Mouse (Mus musculus): ENCODE measurements around the gene Fhod1. TPM values are rescaled to one million over a fixed set of nuclear protein-coding genes. Genes with fewer than 3 reads are reported as not detected.

Gene Fhod1
- polyA plus RNA-seq, 1 experiment: 19.0 TPM

DNA sequence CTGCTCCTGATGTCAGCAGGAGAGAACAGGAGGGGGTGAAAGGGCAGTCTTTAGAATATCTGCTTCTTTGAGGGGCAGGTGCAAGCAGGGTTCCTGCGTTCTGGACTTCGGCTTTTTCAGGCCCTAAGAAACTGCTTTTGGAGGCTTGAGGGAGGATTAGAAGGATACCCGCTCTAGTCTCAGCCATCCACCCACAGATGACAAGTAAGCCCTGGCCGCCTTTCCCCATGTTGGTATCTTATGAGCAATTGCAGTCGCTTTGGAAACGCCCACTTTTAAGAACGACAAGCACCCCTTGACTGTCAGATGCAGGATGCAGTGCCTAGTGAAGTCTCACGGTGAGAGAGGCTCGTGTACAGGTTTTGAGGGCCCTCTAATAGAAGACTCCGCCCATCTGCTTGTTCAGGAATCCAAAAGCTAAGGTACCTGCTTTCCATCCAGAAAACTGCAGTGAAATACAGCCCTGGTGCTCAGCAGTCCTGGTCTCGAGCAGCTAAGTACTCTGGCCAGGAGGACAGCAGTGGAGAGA is 29.0 kb downstream of the Fhod1 start:
- H3K36me3 ChIP-seq (ENCODE audit: control insufficient read depth, insufficient read depth): peaks cover 42% of the 10 kb centered on the region
- TF ChIP-seq MYOG (IDR thresholded peaks at IDR 0.05; ENCODE audit: control insufficient read depth in 1 of 3, insufficient read depth in 1 of 3, insufficient read length in 2 of 3, low read depth in 2 of 3) (no peak), MYOD1 (IDR thresholded peaks at IDR 0.05; ENCODE audit: control insufficient read depth in 1 of 3, insufficient read length in 2 of 3, low read depth in 2 of 3) (no peak), SRF (IDR thresholded peaks at IDR 0.05; ENCODE audit: control insufficient read depth, insufficient read length, low read depth) (no peak), POLR2A (IDR thresholded peaks at IDR 0.05; ENCODE audit: insufficient read length, low read depth) (no peak), TCF12 (IDR thresholded peaks at IDR 0.05; ENCODE audit: insufficient read depth, poor library complexity, severe bottlenecking) (no peak), MAX (IDR thresholded peaks at IDR 0.05; ENCODE audit: low read depth) (no peak), POLR2AphosphoS2 (IDR thresholded peaks at IDR 0.05; ENCODE audit: insufficient read length, low read depth) (no peak), CEBPB (IDR thresholded peaks at IDR 0.05; ENCODE audit: insufficient read depth, poor library complexity, severe bottlenecking) (no peak)
- H3ac ChIP-seq (ENCODE audit: control insufficient read depth, insufficient read length): no peak overlapping the region
- H3K4me2 ChIP-seq (ENCODE audit: low read depth): no peak overlapping the region
- no peaks in the 10 kb centered on the region for H3K27me3 ChIP-seq (ENCODE audit: control insufficient read depth, insufficient read depth, insufficient read length)
- H3K4me3 ChIP-seq: no peak overlapping the region
- no peaks in the 10 kb centered on the region for H3K79me2 ChIP-seq (ENCODE audit: control insufficient read depth, insufficient read depth)

- H3K36me3 ChIP-seq (ENCODE audit: control insufficient read depth, insufficient read depth): peaks cover 39% of the 10 kb centered on the region
- no peaks in the 10 kb centered on the region for H3K79me2 ChIP-seq (ENCODE audit: control insufficient read depth, insufficient read depth)
- no peak overlapping the region for H3ac ChIP-seq (ENCODE audit: control insufficient read depth, insufficient read length)
- H3K4me3 ChIP-seq: no peak overlapping the region
- no peaks in the 10 kb centered on the region for H3K27me3 ChIP-seq (ENCODE audit: control insufficient read depth, insufficient read depth, insufficient read length)
- TF ChIP-seq MYOD1 (IDR thresholded peaks at IDR 0.05; ENCODE audit: control insufficient read depth in 1 of 3, insufficient read length in 2 of 3, low read depth in 2 of 3): peak; percentile 58 to 83 (median 70)
- TF ChIP-seq MYOG (IDR thresholded peaks at IDR 0.05; ENCODE audit: control insufficient read depth in 1 of 3, insufficient read depth in 1 of 3, insufficient read length in 2 of 3, low read depth in 2 of 3): peak; percentile 39 to 91 (median 85)
- no peak for TF ChIP-seq REST (IDR thresholded peaks at IDR 0.05; ENCODE audit: insufficient read depth, insufficient read length)
- peak overlapping the region; percentile 26 for H3K4me2 ChIP-seq (ENCODE audit: low read depth)
These were observed 29.8 kb downstream of the Fhod1 start for GRCm38 (mm10) chr8:105317941-105318340.

- H3ac ChIP-seq (ENCODE audit: control insufficient read depth, insufficient read length): no peak overlapping the region
- peak; percentile 48 for TF ChIP-seq POLR2AphosphoS2 (IDR thresholded peaks at IDR 0.05; ENCODE audit: insufficient read length, low read depth)
- peak; percentile 9 for TF ChIP-seq POLR2A (IDR thresholded peaks at IDR 0.05; ENCODE audit: insufficient read length, low read depth)
- no peak for TF ChIP-seq E2F4 (IDR thresholded peaks at IDR 0.05; ENCODE audit: insufficient read depth)
- H3K79me2 ChIP-seq (ENCODE audit: control insufficient read depth, insufficient read depth): no peaks in the 10 kb centered on the region
- no peaks in the 10 kb centered on the region for H3K27me3 ChIP-seq (ENCODE audit: control insufficient read depth, insufficient read depth, insufficient read length)
- peaks cover 45% of the 10 kb centered on the region for H3K36me3 ChIP-seq (ENCODE audit: control insufficient read depth, insufficient read depth)
- H3K4me2 ChIP-seq (ENCODE audit: low read depth): no peak overlapping the region
- H3K4me3 ChIP-seq: no peak overlapping the region
These were observed 32.5 kb downstream of the Fhod1 start for GRCm38 (mm10) chr8:105315073-105315769.

DNA sequence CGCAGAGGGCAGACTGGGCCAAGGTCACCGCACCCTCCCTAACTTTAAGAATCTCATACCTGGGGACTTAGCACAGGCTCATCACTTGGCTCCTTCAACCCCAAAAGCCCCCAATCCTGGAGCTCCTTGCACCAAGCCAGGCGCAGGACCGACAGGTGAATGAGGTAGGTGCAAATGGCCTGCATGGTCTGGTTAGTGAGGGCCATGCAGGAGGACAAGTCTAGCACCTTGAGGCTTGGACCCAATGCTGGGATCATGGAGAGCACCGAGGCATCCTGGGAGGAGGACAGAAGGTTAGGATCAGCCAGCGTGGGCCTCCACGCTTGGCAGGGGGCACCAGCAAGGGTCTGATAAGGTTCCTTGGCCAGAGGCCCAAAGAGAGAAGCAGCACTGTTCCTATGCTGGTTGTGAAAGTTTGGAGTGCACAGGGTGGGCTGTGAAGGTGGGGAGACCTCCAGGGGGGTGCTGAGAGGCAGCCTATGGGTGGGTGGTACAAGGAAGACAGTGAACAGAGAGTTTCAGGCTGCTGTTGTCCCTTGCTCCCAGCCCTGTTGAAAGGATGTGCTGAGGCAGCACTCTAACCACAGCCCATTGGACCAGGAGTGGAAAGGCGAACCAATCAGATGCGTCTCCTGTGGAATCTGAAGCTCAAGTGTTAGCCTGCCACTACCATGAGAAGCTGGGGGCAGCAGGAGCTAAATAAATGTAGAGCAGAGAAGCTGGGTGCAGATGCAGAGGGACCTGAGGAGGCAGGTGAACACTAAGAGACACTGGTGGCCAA is 33.9 kb downstream of the Fhod1 start:
- Histone ChIP-seq H3ac (ENCODE audit: control insufficient read depth, insufficient read length) (no peak overlapping the region), H3K79me2 (ENCODE audit: control insufficient read depth, insufficient read depth) (no peaks in the 10 kb centered on the region), H3K36me3 (ENCODE audit: control insufficient read depth, insufficient read depth) (peaks cover 52% of the 10 kb centered on the region), H3K4me3 (no peak overlapping the region), H3K27me3 (ENCODE audit: control insufficient read depth, insufficient read depth, insufficient read length) (no peaks in the 10 kb centered on the region), H3K4me2 (ENCODE audit: low read depth) (no peak overlapping the region)
- TF ChIP-seq POLR2AphosphoS2 (IDR thresholded peaks at IDR 0.05; ENCODE audit: insufficient read length, low read depth) (peak; percentile 26), SRF (IDR thresholded peaks at IDR 0.05; ENCODE audit: control insufficient read depth, insufficient read length, low read depth) (no peak), CEBPB (IDR thresholded peaks at IDR 0.05; ENCODE audit: insufficient read depth, poor library complexity, severe bottlenecking) (no peak), TCF12 (IDR thresholded peaks at IDR 0.05; ENCODE audit: insufficient read depth, poor library complexity, severe bottlenecking) (no peak), MAX (IDR thresholded peaks at IDR 0.05; ENCODE audit: low read depth) (no peak), POLR2A (IDR thresholded peaks at IDR 0.05; ENCODE audit: insufficient read length, low read depth) (no peak), MYOG (IDR thresholded peaks at IDR 0.05; ENCODE audit: control insufficient read depth in 1 of 3, insufficient read depth in 1 of 3, insufficient read length in 2 of 3, low read depth in 2 of 3) (no peak)

DNA sequence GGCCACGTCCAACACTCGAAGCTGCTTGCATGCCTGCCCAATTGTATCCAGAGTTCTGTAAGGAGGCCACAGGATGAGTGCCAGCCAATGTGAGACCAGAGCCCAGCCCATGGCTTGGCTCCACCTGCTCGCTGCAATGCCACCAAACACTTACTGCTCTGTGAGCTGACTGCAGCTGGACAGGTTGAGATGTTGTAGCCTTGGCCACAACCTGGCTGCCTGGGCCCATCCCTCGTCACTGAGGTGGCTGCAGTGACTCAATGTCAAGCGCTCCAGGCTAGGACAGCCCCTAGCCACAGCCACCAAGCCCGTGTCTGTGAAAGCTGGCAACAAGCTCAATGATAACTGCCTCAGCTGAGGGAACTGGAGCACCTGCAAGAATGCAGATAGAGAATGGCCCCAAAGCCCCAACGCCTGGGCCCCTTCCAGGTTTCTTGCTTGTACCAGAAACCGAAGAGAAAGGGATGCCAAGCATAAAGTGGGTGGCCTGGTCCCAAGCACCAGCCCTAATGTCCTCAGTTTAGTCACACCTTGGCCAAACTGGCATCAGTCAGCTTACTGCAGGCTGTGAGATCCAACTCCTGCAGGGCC is 34.8 kb downstream of the Fhod1 start:
- no peak overlapping the region for H3K4me3 ChIP-seq
- TF ChIP-seq MYOG (IDR thresholded peaks at IDR 0.05; ENCODE audit: control insufficient read depth in 1 of 3, insufficient read depth in 1 of 3, insufficient read length in 2 of 3, low read depth in 2 of 3): peak in 1 of 3 experiments; percentile 2
- no peak for TF ChIP-seq REST (IDR thresholded peaks at IDR 0.05; ENCODE audit: insufficient read depth, insufficient read length)
- no peak overlapping the region for H3ac ChIP-seq (ENCODE audit: control insufficient read depth, insufficient read length)
- H3K36me3 ChIP-seq (ENCODE audit: control insufficient read depth, insufficient read depth): peaks cover 56% of the 10 kb centered on the region
- no peaks in the 10 kb centered on the region for H3K79me2 ChIP-seq (ENCODE audit: control insufficient read depth, insufficient read depth)
- H3K4me2 ChIP-seq (ENCODE audit: low read depth): no peak overlapping the region
- no peaks in the 10 kb centered on the region for H3K27me3 ChIP-seq (ENCODE audit: control insufficient read depth, insufficient read depth, insufficient read length)
